Mouse (Mus musculus): ENCODE measurements around the gene Olfr1283. TPM values are rescaled to one million over a fixed set of nuclear protein-coding genes. Genes with fewer than 3 reads are reported as not detected.
"Not testable (repeated sequence)": the region's sequence is repeated elsewhere in the genome, so short reads cannot be mapped to it uniquely, and the experiment has no call there.

Olfr1283 gene
- polyA plus RNA-seq (2015; fragmentation: Nextera tagmentation; extraction: Ambion mirVana), result not detected in 2 replicates

GRCm38 (mm10) chr2:111366490-111366889 lies at the start of gene Olfr1283:
Gene Olfr1283, plus strand, starts transcription at chr2:111366790.
- 48% methylated on average over 2 of the region's 2 CpGs for WGBS (ENCODE audit: insufficient replicate concordance)
- no peaks in the 10 kb centered on the region for H3K27me3 ChIP-seq (ENCODE audit: control insufficient read depth, insufficient read depth, low read depth, low read length)
- no peaks in the 10 kb centered on the region for H3K4me1 ChIP-seq (ENCODE audit: control insufficient read depth, low read depth, low read length)
- H3K27ac ChIP-seq (ENCODE audit: low read length), result no peak within 1 kb of the TSS
- H3K9ac ChIP-seq (ENCODE audit: low read depth, low read length), result no peak within 1 kb of the TSS
- H3K36me3 ChIP-seq (ENCODE audit: control insufficient read depth, insufficient read depth), result no peaks in the 10 kb centered on the region
- H3K4me2 ChIP-seq (ENCODE audit: low read depth, low read length), result no peak within 1 kb of the TSS
- no peaks in the 10 kb centered on the region for H3K9me3 ChIP-seq (replicated peaks; ENCODE audit: control insufficient read depth, low read length)
- ATAC-seq (ENCODE audit: low read depth), result no peak
- no peak within 1 kb of the TSS for H3K4me3 ChIP-seq (ENCODE audit: low read depth, low read length)

GRCm38 (mm10) chr2:111326220-111326619 lies 40.4 kb upstream of the Olfr1283 start, which contains the start of gene Olfr1281:
Gene Olfr1281, plus strand, starts transcription at chr2:111326520.
- Histone ChIP-seq H3K4me3 (ENCODE audit: low read depth, low read length) (no peak within 1 kb of the TSS), H3K4me1 (ENCODE audit: control insufficient read depth, low read depth, low read length) (no peaks in the 10 kb centered on the region), H3K27ac (ENCODE audit: low read length) (no peak within 1 kb of the TSS), H3K9ac (ENCODE audit: low read depth, low read length) (no peak within 1 kb of the TSS), H3K9me3 (replicated peaks; ENCODE audit: control insufficient read depth, low read length) (no peaks in the 10 kb centered on the region), H3K36me3 (ENCODE audit: control insufficient read depth, insufficient read depth) (no peaks in the 10 kb centered on the region), H3K27me3 (ENCODE audit: control insufficient read depth, insufficient read depth, low read depth, low read length) (no peaks in the 10 kb centered on the region), H3K4me2 (ENCODE audit: low read depth, low read length) (no peak within 1 kb of the TSS)
- 40% methylated on average over 2 of the region's 2 CpGs for WGBS (ENCODE audit: insufficient replicate concordance)
- no peak for ATAC-seq (ENCODE audit: low read depth)

GRCm38 (mm10) chr2:111333721-111334120 lies 32.9 kb upstream of the Olfr1283 start:
- H3K4me2 ChIP-seq (ENCODE audit: low read depth, low read length); ATAC-seq (ENCODE audit: low read depth); H3K27ac ChIP-seq (ENCODE audit: low read length); H3K9me3 ChIP-seq (replicated peaks; ENCODE audit: control insufficient read depth, low read length); H3K9ac ChIP-seq (ENCODE audit: low read depth, low read length); H3K27me3 ChIP-seq (ENCODE audit: control insufficient read depth, insufficient read depth, low read depth, low read length); H3K36me3 ChIP-seq (ENCODE audit: control insufficient read depth, insufficient read depth); H3K4me3 ChIP-seq (ENCODE audit: low read depth, low read length); H3K4me1 ChIP-seq (ENCODE audit: control insufficient read depth, low read depth, low read length): not testable (repeated sequence)
- WGBS (ENCODE audit: insufficient replicate concordance), result 65% methylated on average over 5 of the region's 5 CpGs

GRCm38 (mm10) chr2:111335976-111336375 lies 30.6 kb upstream of the Olfr1283 start, which contains the start of gene Olfr1282:
Gene Olfr1282, minus strand, starts transcription at chr2:111336076.
- Histone ChIP-seq H3K4me1 (ENCODE audit: control insufficient read depth, low read depth, low read length) (no peaks in the 10 kb centered on the region), H3K27me3 (ENCODE audit: control insufficient read depth, insufficient read depth, low read depth, low read length) (no peaks in the 10 kb centered on the region), H3K27ac (ENCODE audit: low read length) (no peak within 1 kb of the TSS), H3K36me3 (ENCODE audit: control insufficient read depth, insufficient read depth) (no peaks in the 10 kb centered on the region), H3K4me3 (ENCODE audit: low read depth, low read length) (no peak within 1 kb of the TSS), H3K4me2 (ENCODE audit: low read depth, low read length) (no peak within 1 kb of the TSS), H3K9ac (ENCODE audit: low read depth, low read length) (no peak within 1 kb of the TSS), H3K9me3 (replicated peaks; ENCODE audit: control insufficient read depth, low read length) (no peaks in the 10 kb centered on the region)
- ATAC-seq (ENCODE audit: low read depth), result no peak
- WGBS (ENCODE audit: insufficient replicate concordance), result 38% methylated on average over 2 of the region's 2 CpGs

GRCm38 (mm10) chr2:111375222-111375621 lies 8.6 kb downstream of the Olfr1283 start, which contains the start of gene Olfr1284:
Gene Olfr1284, plus strand, starts transcription at chr2:111375522.
- Histone ChIP-seq H3K27me3 (ENCODE audit: control insufficient read depth, insufficient read depth, low read depth, low read length) (no peaks in the 10 kb centered on the region), H3K4me2 (ENCODE audit: low read depth, low read length) (no peak within 1 kb of the TSS), H3K4me3 (ENCODE audit: low read depth, low read length) (no peak within 1 kb of the TSS), H3K9ac (ENCODE audit: low read depth, low read length) (no peak within 1 kb of the TSS), H3K36me3 (ENCODE audit: control insufficient read depth, insufficient read depth) (no peaks in the 10 kb centered on the region), H3K4me1 (ENCODE audit: control insufficient read depth, low read depth, low read length) (no peaks in the 10 kb centered on the region), H3K27ac (ENCODE audit: low read length) (no peak within 1 kb of the TSS), H3K9me3 (replicated peaks; ENCODE audit: control insufficient read depth, low read length) (no peaks in the 10 kb centered on the region)
- no peak for ATAC-seq (ENCODE audit: low read depth)
- 62% methylated on average over 1 of the region's 1 CpGs for WGBS (ENCODE audit: insufficient replicate concordance)

Other genes with a start within 250 kb of the Olfr1283 start
- not detected in 2 replicates for gene Gm15130, start 213.9 kb upstream of the Olfr1283 start, polyA plus RNA-seq (2015; fragmentation: Nextera tagmentation; extraction: Ambion mirVana)
- not detected in 2 replicates for gene 4930430A15Rik, start 137.2 kb upstream of the Olfr1283 start, polyA plus RNA-seq (2015; fragmentation: Nextera tagmentation; extraction: Ambion mirVana)
- gene Olfr1275, start 131.5 kb upstream of the Olfr1283 start, polyA plus RNA-seq (2015; fragmentation: Nextera tagmentation; extraction: Ambion mirVana), result not detected in 2 replicates
- not detected in 2 replicates for gene Olfr1276, start 112.3 kb upstream of the Olfr1283 start, polyA plus RNA-seq (2015; fragmentation: Nextera tagmentation; extraction: Ambion mirVana)
- not detected in 2 replicates for gene Olfr1277, start 92.7 kb upstream of the Olfr1283 start, polyA plus RNA-seq (2015; fragmentation: Nextera tagmentation; extraction: Ambion mirVana)
- not detected in 2 replicates for gene Olfr1278, start 76.7 kb upstream of the Olfr1283 start, polyA plus RNA-seq (2015; fragmentation: Nextera tagmentation; extraction: Ambion mirVana)
- gene Olfr1279, start 66.2 kb upstream of the Olfr1283 start, polyA plus RNA-seq (2015; fragmentation: Nextera tagmentation; extraction: Ambion mirVana), result not detected in 2 replicates
- gene Olfr1280, start 52.8 kb upstream of the Olfr1283 start, polyA plus RNA-seq (2015; fragmentation: Nextera tagmentation; extraction: Ambion mirVana), result not detected in 2 replicates
- not detected in 2 replicates for gene Olfr1281, start 40.3 kb upstream of the Olfr1283 start, polyA plus RNA-seq (2015; fragmentation: Nextera tagmentation; extraction: Ambion mirVana)
- not detected in 2 replicates for gene Olfr1282, start 30.7 kb upstream of the Olfr1283 start, polyA plus RNA-seq (2015; fragmentation: Nextera tagmentation; extraction: Ambion mirVana)
- gene Olfr1284, start 8.7 kb downstream of the Olfr1283 start, polyA plus RNA-seq (2015; fragmentation: Nextera tagmentation; extraction: Ambion mirVana), result not detected in 2 replicates
- not detected in 2 replicates for gene Olfr1286, start 56.3 kb downstream of the Olfr1283 start, polyA plus RNA-seq (2015; fragmentation: Nextera tagmentation; extraction: Ambion mirVana)
- not detected in 2 replicates for gene Olfr1287, start 82.4 kb downstream of the Olfr1283 start, polyA plus RNA-seq (2015; fragmentation: Nextera tagmentation; extraction: Ambion mirVana)
- gene Olfr1288, start 107.3 kb downstream of the Olfr1283 start, polyA plus RNA-seq (2015; fragmentation: Nextera tagmentation; extraction: Ambion mirVana), result not detected in 2 replicates
- not detected in 2 replicates for gene Olfr1289, start 114.0 kb downstream of the Olfr1283 start, polyA plus RNA-seq (2015; fragmentation: Nextera tagmentation; extraction: Ambion mirVana)
- not detected in 2 replicates for gene Olfr1290, start 127.0 kb downstream of the Olfr1283 start, polyA plus RNA-seq (2015; fragmentation: Nextera tagmentation; extraction: Ambion mirVana)
- not detected in 2 replicates for gene Olfr1291-ps1, start 130.4 kb downstream of the Olfr1283 start, polyA plus RNA-seq (2015; fragmentation: Nextera tagmentation; extraction: Ambion mirVana)
- not detected in 2 replicates for gene Olfr1293-ps, start 158.4 kb downstream of the Olfr1283 start, polyA plus RNA-seq (2015; fragmentation: Nextera tagmentation; extraction: Ambion mirVana)
- gene Olfr1294, start 173.5 kb downstream of the Olfr1283 start, polyA plus RNA-seq (2015; fragmentation: Nextera tagmentation; extraction: Ambion mirVana), result not detected in 2 replicates
- gene Olfr1295, start 202.9 kb downstream of the Olfr1283 start, polyA plus RNA-seq (2015; fragmentation: Nextera tagmentation; extraction: Ambion mirVana), result not detected in 2 replicates